Mouse (Mus musculus) neural tube, embryonic 13.5 days (tissue): ENCODE measurements around the gene Parp11. TPM values are rescaled to one million over a fixed set of nuclear protein-coding genes. Genes with fewer than 3 reads are reported as not detected.
A peak's percentile ranks its signal among the peaks of the same experiment; 100 is the strongest.

Experiments
- ATAC-seq: fragments of 200-750 bp; cut with Nextera tagmentation; 2 replicates; pipeline ENCODE4 v1.8.0; 2017; ENCODE audit warnings: low read depth, mild to moderate bottlenecking, moderate TSS enrichment, moderate library complexity
- H3K27ac ChIP-seq: fragments of 300-500 bp; sonication (generic); replicated peaks from 2 replicates; pipeline ENCODE4 v1.5.1; 2015; ENCODE audit warnings: moderate library complexity, mild to moderate bottlenecking, inconsistent platforms
- H3K27me3 ChIP-seq: fragments of 300-500 bp; sonication (generic); 2 replicates; pipeline ENCODE4 v1.6.1; 2015; ENCODE audit warnings: mild to moderate bottlenecking, inconsistent platforms
- H3K36me3 ChIP-seq: fragments of 300-500 bp; sonication (generic); 2 replicates; pipeline ENCODE4 v1.6.1; 2015; ENCODE audit warnings: mild to moderate bottlenecking, inconsistent platforms
- H3K4me1 ChIP-seq: fragments of 300-500 bp; sonication (generic); replicated peaks from 2 replicates; pipeline ENCODE4 v1.6.1; 2015; ENCODE audit warnings: inconsistent platforms
- H3K4me2 ChIP-seq: fragments of 300-500 bp; sonication (generic); 2 replicates; pipeline ENCODE4 v1.6.1; 2015; ENCODE audit warnings: inconsistent platforms, mild to moderate bottlenecking, moderate library complexity
- H3K4me3 ChIP-seq: fragments of 300-500 bp; sonication (generic); 2 replicates; pipeline ENCODE4 v1.5.1; 2015; ENCODE audit warnings: mild to moderate bottlenecking, inconsistent platforms
- H3K9ac ChIP-seq: fragments of 300-500 bp; sonication (generic); 2 replicates; pipeline ENCODE4 v1.6.1; 2015; ENCODE audit warnings: moderate library complexity, mild to moderate bottlenecking, inconsistent platforms
- H3K9me3 ChIP-seq: fragments of 300-500 bp; sonication (generic); 2 replicates; pipeline ENCODE4 v1.6.1; 2016; ENCODE audit warnings: inconsistent platforms
- WGBS: fragments of 180-500 bp; shearing (Covaris S2); methylation state at CpG from one replicate; pipeline ENCODE4 v1.1.7; 2015; 5-methylcytosine and 5-hydroxymethylcytosine counted together
- polyA plus RNA-seq: library from polyadenylated mRNA; unstranded; fragments of >200 nt; fragmentation: Nextera tagmentation; extraction: Ambion mirVana; gene quantifications from 2 replicates; pipeline ENCODE4 v1.2.1, GENCODE M21; 2015

Gene Parp11
- 68.7 and 72.9 TPM in 2 replicates for polyA plus RNA-seq

- WGBS, result 22% methylated on average over 8 of the region's 8 CpGs
- Histone ChIP-seq H3K36me3 (no peaks in the 10 kb centered on the region), H3K27ac (no peak within 1 kb of the TSS), H3K9me3 (no peaks in the 10 kb centered on the region), H3K4me2 (no peak within 1 kb of the TSS), H3K9ac (no peak within 1 kb of the TSS), H3K4me3 (no peak within 1 kb of the TSS), H3K27me3 (0 out of 2 replicates have a peak, but pooled peaks cover 10% of the 10 kb centered on the region), H3K4me1 (peaks cover 16% of the 10 kb centered on the region)
- no peak for ATAC-seq
Measured at GRCm38 (mm10) chr6:127446436-127446890, at the start of gene Parp11. Parp11 (plus strand) TSS chr6:127446840.

DNA sequence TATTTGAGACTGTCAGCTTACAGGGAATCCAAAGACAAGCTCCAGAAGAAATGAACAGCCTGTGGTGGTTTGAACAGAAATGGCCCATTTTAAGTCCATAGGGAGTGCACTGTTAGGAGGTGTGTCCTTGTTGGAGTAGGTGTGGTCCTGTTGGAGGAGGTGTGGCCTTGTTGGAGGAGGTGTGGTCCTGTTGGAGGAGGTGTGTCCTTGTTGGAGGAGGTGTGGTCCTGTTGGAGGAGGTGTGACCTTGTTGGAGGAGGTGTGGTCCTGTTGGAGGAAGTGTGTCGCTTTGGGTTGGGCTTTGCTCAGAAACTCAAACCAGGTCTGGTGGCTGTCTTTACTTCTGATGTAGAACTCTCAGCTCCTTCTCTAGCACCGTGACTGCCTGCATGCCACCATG lies 48.6 kb upstream of the Parp11 start:
- Histone ChIP-seq H3K27ac (no peak overlapping the region), H3K27me3 (no peaks in the 10 kb centered on the region), H3K9ac (no peak overlapping the region), H3K4me3 (no peak overlapping the region), H3K4me2 (no peak overlapping the region), H3K9me3 (no peaks in the 10 kb centered on the region), H3K4me1 (peaks cover 10% of the 10 kb centered on the region), H3K36me3 (no peaks in the 10 kb centered on the region)
- 41% methylated on average over 2 of the region's 2 CpGs for WGBS
- no peak for ATAC-seq

DNA sequence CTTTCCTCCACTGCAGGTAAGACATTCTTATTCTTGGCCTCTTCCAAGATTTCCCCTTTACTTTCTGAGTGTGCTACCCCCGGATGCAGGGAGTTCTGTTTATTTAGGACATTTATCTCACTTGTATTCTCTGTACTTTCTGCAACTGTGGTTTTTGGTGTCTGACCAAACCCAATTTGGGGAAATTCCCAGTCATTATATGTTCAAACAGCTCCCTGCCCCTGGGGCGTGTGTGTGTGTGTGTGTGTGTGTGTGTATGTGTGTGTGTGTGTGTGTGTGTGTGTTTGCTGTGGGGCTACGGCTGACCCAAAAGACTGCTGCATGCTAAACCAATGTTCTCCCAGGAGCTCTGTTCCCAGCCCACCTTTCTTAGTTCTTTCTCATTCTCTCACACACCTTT lies 45.2 kb upstream of the Parp11 start:
- Histone ChIP-seq H3K36me3 (no peaks in the 10 kb centered on the region), H3K4me1 (peaks cover 28% of the 10 kb centered on the region), H3K4me2 (no peak overlapping the region), H3K27me3 (no peaks in the 10 kb centered on the region), H3K27ac (no peak overlapping the region), H3K9me3 (no peaks in the 10 kb centered on the region), H3K4me3 (no peak overlapping the region), H3K9ac (no peak overlapping the region)
- WGBS, result 69% methylated on average over 3 of the region's 3 CpGs
- no peak for ATAC-seq

GRCm38 (mm10) chr6:127404070-127404810 lies 42.4 kb upstream of the Parp11 start:
- 22% methylated on average over 13 of the region's 13 CpGs for WGBS
- Histone ChIP-seq H3K9ac (no peak overlapping the region), H3K9me3 (no peaks in the 10 kb centered on the region), H3K27ac (0 out of 2 replicates have a peak overlapping the region, but pooled peaks have one; percentile 23), H3K4me2 (no peak overlapping the region), H3K4me3 (no peak overlapping the region), H3K27me3 (no peaks in the 10 kb centered on the region), H3K36me3 (no peaks in the 10 kb centered on the region), H3K4me1 (peaks cover 31% of the 10 kb centered on the region)
- ATAC-seq, result peak; percentile 93

DNA sequence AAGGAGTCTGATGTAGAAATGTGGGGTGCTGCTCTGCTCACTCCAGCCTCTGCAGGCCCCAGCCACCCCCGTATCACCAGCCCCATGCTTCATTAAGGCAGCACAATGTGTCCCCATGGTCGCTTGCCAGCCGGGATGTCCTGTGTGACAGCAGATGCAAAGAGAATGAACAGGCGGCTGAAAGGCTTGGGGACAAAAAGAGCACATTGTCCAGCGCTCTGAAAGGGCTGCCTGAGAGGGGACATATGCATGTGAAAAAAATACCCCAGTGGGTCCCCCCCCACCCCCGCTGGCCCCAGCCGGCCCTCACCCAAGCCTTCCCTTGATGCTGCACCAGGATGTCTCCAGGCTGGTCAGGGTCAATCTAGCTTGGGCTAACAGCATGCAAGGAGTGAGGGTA lies 41.0 kb upstream of the Parp11 start:
- 0 out of 2 replicates have a peak, but pooled peaks cover 5% of the 10 kb centered on the region for H3K27me3 ChIP-seq
- H3K27ac ChIP-seq, result no peak overlapping the region
- H3K36me3 ChIP-seq, result no peaks in the 10 kb centered on the region
- H3K4me3 ChIP-seq, result no peak overlapping the region
- no peak overlapping the region for H3K4me2 ChIP-seq
- no peaks in the 10 kb centered on the region for H3K9me3 ChIP-seq
- H3K4me1 ChIP-seq, result peaks cover 31% of the 10 kb centered on the region
- peak; percentile 66 for ATAC-seq
- H3K9ac ChIP-seq, result no peak overlapping the region
- WGBS, result 12% methylated on average over 7 of the region's 7 CpGs

- WGBS, result 27% methylated on average over 4 of the region's 4 CpGs
- peaks cover 31% of the 10 kb centered on the region for H3K4me1 ChIP-seq
- H3K4me3 ChIP-seq, result no peak overlapping the region
- H3K27me3 ChIP-seq, result 0 out of 2 replicates have a peak, but pooled peaks cover 5% of the 10 kb centered on the region
- H3K36me3 ChIP-seq, result no peaks in the 10 kb centered on the region
- ATAC-seq, result no peak
- H3K27ac ChIP-seq, result no peak overlapping the region
- H3K9me3 ChIP-seq, result no peaks in the 10 kb centered on the region
- peak overlapping the region; percentile 38; the same call in 1 of the 2 replicates for H3K9ac ChIP-seq
- H3K4me2 ChIP-seq, result no peak overlapping the region
Measured at GRCm38 (mm10) chr6:127407742-127408141, 38.9 kb upstream of the Parp11 start.

DNA sequence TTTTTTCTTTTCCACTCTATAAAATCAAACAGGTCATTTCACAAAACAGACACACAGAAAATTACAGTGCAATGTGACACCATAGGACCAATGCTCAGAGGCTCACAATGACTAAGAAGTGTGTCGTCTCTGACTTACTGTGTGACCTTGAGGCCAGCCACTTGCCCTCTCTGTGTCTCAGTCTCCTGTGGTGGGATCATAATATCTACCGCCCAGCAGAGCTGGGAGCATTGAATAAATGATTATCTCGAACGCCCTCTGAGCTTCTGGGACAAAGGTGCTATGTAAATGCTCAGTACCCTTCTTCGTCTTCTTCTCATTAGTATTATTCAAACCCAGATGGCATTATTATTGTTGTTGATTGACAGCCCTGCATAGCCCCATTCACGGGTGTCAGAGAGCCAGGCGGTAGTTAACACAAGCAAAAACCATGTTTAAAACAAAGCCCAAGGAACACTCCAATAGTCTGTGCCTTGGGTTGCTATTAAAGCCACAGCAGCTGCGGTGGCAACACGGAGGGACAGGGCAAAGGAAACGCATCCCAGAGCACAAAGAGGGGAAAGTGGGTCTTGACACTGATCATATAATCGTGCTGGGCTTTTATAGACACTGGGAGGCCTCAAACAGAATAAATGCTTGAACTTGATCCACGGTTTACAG lies 29.0 kb upstream of the Parp11 start:
- no peak overlapping the region for H3K4me3 ChIP-seq
- WGBS, result 32% methylated on average over 12 of the region's 12 CpGs
- ATAC-seq, result no peak
- no peaks in the 10 kb centered on the region for H3K9me3 ChIP-seq
- no peaks in the 10 kb centered on the region for H3K36me3 ChIP-seq
- H3K27me3 ChIP-seq, result no peaks in the 10 kb centered on the region
- H3K9ac ChIP-seq, result no peak overlapping the region
- H3K4me2 ChIP-seq, result no peak overlapping the region
- H3K27ac ChIP-seq, result no peak overlapping the region
- no peaks in the 10 kb centered on the region for H3K4me1 ChIP-seq

- no peaks in the 10 kb centered on the region for H3K36me3 ChIP-seq
- no peaks in the 10 kb centered on the region for H3K9me3 ChIP-seq
- H3K4me1 ChIP-seq, result no peaks in the 10 kb centered on the region
- no peak overlapping the region for H3K27ac ChIP-seq
- no peak for ATAC-seq
- WGBS, result 88% methylated on average over 2 of the region's 2 CpGs
- H3K4me3 ChIP-seq, result no peak overlapping the region
- H3K4me2 ChIP-seq, result no peak overlapping the region
- no peaks in the 10 kb centered on the region for H3K27me3 ChIP-seq
- no peak overlapping the region for H3K9ac ChIP-seq
Measured at GRCm38 (mm10) chr6:127418322-127418721, 28.3 kb upstream of the Parp11 start.

DNA sequence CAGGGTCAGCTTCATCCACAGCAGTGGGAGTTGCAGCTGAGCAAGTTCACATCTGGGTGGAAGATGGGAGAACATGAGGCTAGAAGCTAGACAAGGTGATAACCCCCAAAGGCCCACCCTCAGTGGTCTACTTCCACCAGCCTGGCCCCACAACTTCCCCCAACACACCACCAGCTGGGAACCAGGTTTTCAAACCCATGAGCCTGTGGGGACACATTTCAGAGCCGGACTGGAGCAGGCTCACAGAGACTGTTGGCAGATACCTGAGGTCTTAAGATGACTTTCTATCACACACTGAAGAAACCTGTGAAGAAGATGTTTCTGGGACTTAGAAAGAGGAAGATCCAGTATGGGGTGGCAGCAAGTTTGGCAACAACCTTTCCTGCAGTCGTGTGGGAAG lies 26.5 kb upstream of the Parp11 start:
- H3K27ac ChIP-seq, result no peak overlapping the region
- 75% methylated on average over 2 of the region's 2 CpGs for WGBS
- no peak overlapping the region for H3K4me2 ChIP-seq
- H3K4me3 ChIP-seq, result no peak overlapping the region
- H3K9ac ChIP-seq, result no peak overlapping the region
- H3K9me3 ChIP-seq, result no peaks in the 10 kb centered on the region
- ATAC-seq, result no peak
- H3K4me1 ChIP-seq, result no peaks in the 10 kb centered on the region
- no peaks in the 10 kb centered on the region for H3K27me3 ChIP-seq
- no peaks in the 10 kb centered on the region for H3K36me3 ChIP-seq

DNA sequence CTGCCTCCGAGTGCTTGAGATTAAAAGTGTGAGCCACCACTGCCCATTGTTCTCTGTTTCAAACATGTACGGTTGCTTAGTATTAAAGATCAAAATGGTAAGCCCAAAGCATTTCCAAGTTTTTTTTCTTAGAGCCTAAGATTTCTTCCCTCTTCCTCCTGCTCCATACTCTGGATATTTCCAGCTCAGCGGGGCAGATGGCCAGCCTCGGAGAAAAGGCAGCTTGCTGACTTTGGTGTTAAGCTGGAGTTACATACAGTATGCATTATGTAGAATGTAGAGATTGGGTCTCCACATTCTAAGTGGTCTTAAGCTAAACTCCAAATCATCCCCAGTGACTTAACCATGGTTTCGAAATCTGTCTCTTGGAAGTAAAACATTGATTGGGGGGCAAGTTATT lies 21.5 kb upstream of the Parp11 start:
- H3K27ac ChIP-seq, result no peak overlapping the region
- H3K9me3 ChIP-seq, result no peaks in the 10 kb centered on the region
- H3K4me3 ChIP-seq, result no peak overlapping the region
- no peak for ATAC-seq
- H3K4me2 ChIP-seq, result no peak overlapping the region
- no peak overlapping the region for H3K9ac ChIP-seq
- WGBS, result 79% methylated on average over 5 of the region's 5 CpGs
- H3K27me3 ChIP-seq, result no peaks in the 10 kb centered on the region
- no peaks in the 10 kb centered on the region for H3K36me3 ChIP-seq
- H3K4me1 ChIP-seq, result no peaks in the 10 kb centered on the region

DNA sequence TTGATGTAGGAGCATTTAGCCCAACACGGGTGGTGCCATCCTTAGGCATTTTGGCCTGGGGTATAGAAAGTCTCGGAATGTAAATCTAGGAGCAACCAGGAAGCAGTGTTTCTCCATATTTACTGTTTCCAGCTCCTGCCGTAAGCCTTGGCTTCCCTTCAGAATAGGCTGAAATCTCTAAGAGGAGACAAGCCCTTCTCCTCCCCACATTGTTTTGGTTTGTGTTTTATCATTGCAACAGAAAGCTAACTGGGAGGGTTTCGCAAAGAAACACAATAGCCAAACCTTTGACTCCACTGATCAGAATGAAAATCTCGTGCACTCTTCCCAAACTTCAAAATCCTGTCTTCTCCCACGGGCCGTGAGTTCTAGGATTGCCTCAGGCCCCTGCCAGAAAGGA lies 15.9 kb upstream of the Parp11 start:
- Histone ChIP-seq H3K4me3 (no peak overlapping the region), H3K4me1 (no peaks in the 10 kb centered on the region), H3K4me2 (no peak overlapping the region), H3K27ac (no peak overlapping the region), H3K27me3 (no peaks in the 10 kb centered on the region), H3K36me3 (no peaks in the 10 kb centered on the region), H3K9ac (no peak overlapping the region), H3K9me3 (no peaks in the 10 kb centered on the region)
- no peak for ATAC-seq
- WGBS, result 81% methylated on average over 7 of the region's 7 CpGs

- no peak for ATAC-seq
- Histone ChIP-seq H3K4me3 (no peak overlapping the region), H3K36me3 (no peaks in the 10 kb centered on the region), H3K27ac (no peak overlapping the region), H3K27me3 (no peaks in the 10 kb centered on the region), H3K4me1 (no peaks in the 10 kb centered on the region), H3K4me2 (no peak overlapping the region), H3K9me3 (no peaks in the 10 kb centered on the region), H3K9ac (no peak overlapping the region)
- 74% methylated on average over 6 of the region's 6 CpGs for WGBS
Measured at GRCm38 (mm10) chr6:127431196-127431766, 15.4 kb upstream of the Parp11 start.
